In genomic region chr11:115382891-115383290, GRCm38 (mm10) we compare ENCODE assay signal across 8 mouse cellular contexts. TPM values are rescaled to one million over a fixed set of nuclear protein-coding genes. Genes with fewer than 3 reads are reported as not detected.
DNase-seq lines count a peak whose midpoint lies in the region; ATAC-seq and TF ChIP-seq lines count a peak whose summit lies in the region.

No protein-coding gene starts in this region.

- peak overlapping the region; percentile 77 for H3K4me3 ChIP-seq in heart, embryonic 12.5 days
- peak overlapping the region; percentile 92 for H3K4me3 ChIP-seq in hindbrain, embryonic 15.5 days
- peak overlapping the region; percentile 90 for H3K4me3 ChIP-seq in midbrain, postnatal 0 days (ENCODE audit: low read depth, low read length)

- peaks cover 30% of the 10 kb centered on the region for H3K4me1 ChIP-seq in heart, embryonic 12.5 days (replicated peaks)
- peaks cover 42% of the 10 kb centered on the region for H3K4me1 ChIP-seq in hindbrain, embryonic 15.5 days (replicated peaks)
- H3K4me1 ChIP-seq in midbrain, postnatal 0 days (ENCODE audit: insufficient read depth, low read length) = peaks cover 17% of the 10 kb centered on the region

- intact Hi-C loops in heart, postnatal 14 days (cut with DNase I) = loop anchor here (2.0 kb wide), 1 partner anchor 20 kb away; the partner anchor contains the start of gene Mrpl58

- H3K27ac ChIP-seq in heart, embryonic 12.5 days (ENCODE audit: poor library complexity, severe bottlenecking) = no peak overlapping the region
- H3K27ac ChIP-seq in hindbrain, embryonic 15.5 days (replicated peaks) = peak overlapping the region; percentile 96
- H3K27ac ChIP-seq in midbrain, postnatal 0 days (ENCODE audit: low read depth, low read length) = peak overlapping the region; percentile 95; the same call in 1 of the 2 replicates

- H3K4me2 ChIP-seq in heart, embryonic 12.5 days = peak overlapping the region; percentile 90
- H3K4me2 ChIP-seq in hindbrain, embryonic 15.5 days = peak overlapping the region; percentile 92
- H3K4me2 ChIP-seq in midbrain, postnatal 0 days (ENCODE audit: low read depth, low read length, poor library complexity, severe bottlenecking) = peak overlapping the region; percentile 82

- DNase-seq in heart, postnatal 14 days = no peak
- peak; percentile 66 for DNase-seq in cerebellum, adult 9-11 months
- no peak for DNase-seq in midbrain, postnatal 0 days (ENCODE audit: low spot score)
- no peak for DNase-seq in layer of hippocampus, adult 9-11 months
- no peak for DNase-seq in c-Kit-positive CD71-positive TER-119-positive erythroid progenitor cells, embryonic 14.5 days (ENCODE audit: low spot score)
- DNase-seq in left cerebral cortex, adult 8-10 months (ENCODE audit: low spot score in 2 of 2) = no peak

- H3K9ac ChIP-seq in heart, embryonic 12.5 days = peak overlapping the region; percentile 85
- peak overlapping the region; percentile 99 for H3K9ac ChIP-seq in hindbrain, embryonic 15.5 days
- H3K9ac ChIP-seq in midbrain, postnatal 0 days (replicated peaks; ENCODE audit: low read length, poor library complexity, severe bottlenecking) = peak overlapping the region; percentile 97

- peaks cover 3% of the 10 kb centered on the region; the same call in 1 of the 2 replicates for H3K9me3 ChIP-seq in heart, embryonic 12.5 days (replicated peaks)
- H3K9me3 ChIP-seq in hindbrain, embryonic 15.5 days = no peaks in the 10 kb centered on the region
- no peaks in the 10 kb centered on the region for H3K9me3 ChIP-seq in midbrain, postnatal 0 days (ENCODE audit: low read length)

- TF ChIP-seq CTCF in midbrain, postnatal 0 days (IDR thresholded peaks at IDR 0.05) = no peak

- 16% methylated on average over 5 of the region's 5 CpGs for WGBS in heart, embryonic 12.5 days
- WGBS in hindbrain, embryonic 15.5 days = 11% methylated on average over 5 of the region's 5 CpGs
- 5% methylated on average over 5 of the region's 5 CpGs for WGBS in midbrain, postnatal 0 days

- peaks cover 23% of the 10 kb centered on the region for H3K27me3 ChIP-seq in heart, embryonic 12.5 days (replicated peaks)
- H3K27me3 ChIP-seq in hindbrain, embryonic 15.5 days = no peaks in the 10 kb centered on the region
- H3K27me3 ChIP-seq in midbrain, postnatal 0 days (ENCODE audit: insufficient read depth, low read length) = no peaks in the 10 kb centered on the region

- H3K36me3 ChIP-seq in heart, embryonic 12.5 days = no peaks in the 10 kb centered on the region
- H3K36me3 ChIP-seq in hindbrain, embryonic 15.5 days = no peaks in the 10 kb centered on the region
- no peaks in the 10 kb centered on the region for H3K36me3 ChIP-seq in midbrain, postnatal 0 days (ENCODE audit: insufficient read depth, low read length)

- no peak for ATAC-seq in heart, embryonic 12.5 days (ENCODE audit: insufficient number of reproducible peaks, low FRiP score)
- no peak for ATAC-seq in hindbrain, embryonic 15.5 days (ENCODE audit: low FRiP score, low read depth)
- ATAC-seq in midbrain, postnatal 0 days (ENCODE audit: low FRiP score) = no peak

RNA-seq across cellular contexts. Expression of gene Cdr2l, which starts 1.2 kb away (rescaled TPM):
- polyA plus RNA-seq in heart, embryonic 12.5 days (2016; fragmentation: Nextera tagmentation; extraction: Ambion mirVana) = 9.0 and 9.5 TPM in 2 replicates
- 1 to 10 TPM; 8.7 to 9.9 TPM for total RNA-seq in heart, postnatal 14 days (2021)
- polyA plus RNA-seq in hindbrain, embryonic 15.5 days (2015; fragmentation: Nextera tagmentation; extraction: Ambion mirVana) = 25.0 and 27.0 TPM in 2 replicates
- 66.0 and 68.8 TPM in 2 replicates for total RNA-seq in midbrain, postnatal 0 days (2014; rRNA removed)
- polyA plus RNA-seq in midbrain, postnatal 0 days (2015; fragmentation: Nextera tagmentation; extraction: Ambion mirVana) = 16.0 and 17.2 TPM in 2 replicates
- total RNA-seq in left cerebral cortex, adult 8-10 months (2022) = 10 to 100 TPM; 26.1 to 27.7 (median 26.9) TPM

RNA-seq across cellular contexts. Expression of gene Hid1, which starts 15.3 kb away (rescaled TPM):
- polyA plus RNA-seq in heart, embryonic 12.5 days (2016; fragmentation: Nextera tagmentation; extraction: Ambion mirVana) = 6.0 and 7.4 TPM in 2 replicates
- 1 to 10 TPM; 5.2 to 6.6 TPM for total RNA-seq in heart, postnatal 14 days (2021)
- 57.2 and 62.4 TPM in 2 replicates for polyA plus RNA-seq in hindbrain, embryonic 15.5 days (2015; fragmentation: Nextera tagmentation; extraction: Ambion mirVana)
- total RNA-seq in midbrain, postnatal 0 days (2014; rRNA removed) = 96.0 and 106 TPM in 2 replicates
- polyA plus RNA-seq in midbrain, postnatal 0 days (2015; fragmentation: Nextera tagmentation; extraction: Ambion mirVana) = 65.6 TPM in 2 replicates
- 100 to 1,000 TPM; 103 to 118 (median 107) TPM for total RNA-seq in left cerebral cortex, adult 8-10 months (2022)

RNA-seq across cellular contexts. Expression of gene Mrpl58, which starts 20.7 kb away (rescaled TPM):
- polyA plus RNA-seq in heart, embryonic 12.5 days (2016; fragmentation: Nextera tagmentation; extraction: Ambion mirVana) = 156 and 162 TPM in 2 replicates
- total RNA-seq in heart, postnatal 14 days (2021) = 100 to 1,000 TPM; 128 to 140 TPM
- 180 and 190 TPM in 2 replicates for polyA plus RNA-seq in hindbrain, embryonic 15.5 days (2015; fragmentation: Nextera tagmentation; extraction: Ambion mirVana)
- 69.2 and 78.1 TPM in 2 replicates for total RNA-seq in midbrain, postnatal 0 days (2014; rRNA removed)
- 187 and 201 TPM in 2 replicates for polyA plus RNA-seq in midbrain, postnatal 0 days (2015; fragmentation: Nextera tagmentation; extraction: Ambion mirVana)
- total RNA-seq in left cerebral cortex, adult 8-10 months (2022) = 100 to 1,000 TPM; 118 to 125 (median 120) TPM

RNA-seq across cellular contexts. Expression of gene Atp5h, which starts 36.9 kb away (rescaled TPM):
- 1,576 and 1,627 TPM in 2 replicates for polyA plus RNA-seq in heart, embryonic 12.5 days (2016; fragmentation: Nextera tagmentation; extraction: Ambion mirVana)
- total RNA-seq in heart, postnatal 14 days (2021) = 1,000 to 10,000 TPM; 2,066 to 2,137 TPM
- 877 and 940 TPM in 2 replicates for polyA plus RNA-seq in hindbrain, embryonic 15.5 days (2015; fragmentation: Nextera tagmentation; extraction: Ambion mirVana)
- total RNA-seq in midbrain, postnatal 0 days (2014; rRNA removed) = 319 and 329 TPM in 2 replicates
- 934 and 951 TPM in 2 replicates for polyA plus RNA-seq in midbrain, postnatal 0 days (2015; fragmentation: Nextera tagmentation; extraction: Ambion mirVana)
- 100 to 1,000 TPM; 439 to 484 (median 473) TPM for total RNA-seq in left cerebral cortex, adult 8-10 months (2022)

RNA-seq across cellular contexts. Expression of gene Kctd2, which starts 37.0 kb away (rescaled TPM):
- 16.0 and 17.5 TPM in 2 replicates for polyA plus RNA-seq in heart, embryonic 12.5 days (2016; fragmentation: Nextera tagmentation; extraction: Ambion mirVana)
- 10 to 100 TPM; 22.2 to 25.2 TPM for total RNA-seq in heart, postnatal 14 days (2021)
- polyA plus RNA-seq in hindbrain, embryonic 15.5 days (2015; fragmentation: Nextera tagmentation; extraction: Ambion mirVana) = 23.6 and 26.2 TPM in 2 replicates
- 22.1 and 27.4 TPM in 2 replicates for total RNA-seq in midbrain, postnatal 0 days (2014; rRNA removed)
- polyA plus RNA-seq in midbrain, postnatal 0 days (2015; fragmentation: Nextera tagmentation; extraction: Ambion mirVana) = 27.7 and 29.4 TPM in 2 replicates
- 10 to 100 TPM; 63.2 to 74.5 (median 72.3) TPM for total RNA-seq in left cerebral cortex, adult 8-10 months (2022)

Comparison
In these comparisons a context has a peak if more than half of its experiments do, and no peak if none do; other contexts are left out.
1. RNA of gene Hid1, which starts 15.3 kb away (total RNA-seq): 103 to 118 TPM in left cerebral cortex, adult 8-10 months and 96.0 to 106 TPM in midbrain, postnatal 0 days; 5.2 to 6.6 TPM in heart, postnatal 14 days; every median in the first group is over 10 times any median in the second.
2. Peak in every context shown above with its lines, with median percentiles within 50 percentile points of each other: H3K4me2 ChIP-seq, H3K4me3 ChIP-seq and H3K9ac ChIP-seq.